Mouse (Mus musculus) c-Kit-positive CD71-negative TER-119-negative erythroid progenitor cells, embryonic 14.5 days (primary cell): ENCODE results near the gene Tmc7.

Source experiments
- DNase-seq: peaks from one replicate; pipeline ENCODE4 v3.0.0-alpha.2; 2013; ENCODE audit warnings: low read depth

Tmc7 gene

GRCm38 (mm10) chr7:118499784-118500435 lies 84.6 kb downstream of the Tmc7 start:
- no peak for DNase-seq

GRCm38 (mm10) chr7:118498984-118499783 lies 85.4 kb downstream of the Tmc7 start:
- no peak for DNase-seq

GRCm38 (mm10) chr7:118494892-118495579 lies 89.5 kb downstream of the Tmc7 start:
- no peak for DNase-seq

GRCm38 (mm10) chr7:118493892-118494291 lies 90.6 kb downstream of the Tmc7 start:
- no peak for DNase-seq

GRCm38 (mm10) chr7:118491431-118492147 lies 92.9 kb downstream of the Tmc7 start, which contains the start of gene Itpripl2:
Itpripl2 (minus strand) TSS chr7:118491975.
- DNase-seq = peak; percentile 41

GRCm38 (mm10) chr7:118490666-118491430 lies 93.7 kb downstream of the Tmc7 start:
- DNase-seq = no peak

- no peak for DNase-seq
Measured at GRCm38 (mm10) chr7:118489706-118490665, 94.5 kb downstream of the Tmc7 start.

GRCm38 (mm10) chr7:118488060-118488664 lies 96.4 kb downstream of the Tmc7 start:
- no peak for DNase-seq

- no peak for DNase-seq
Measured at GRCm38 (mm10) chr7:118486917-118487316, 97.6 kb downstream of the Tmc7 start.
